Mouse (Mus musculus): ENCODE measurements around the gene Cxcr4. TPM values are rescaled to one million over a fixed set of nuclear protein-coding genes. Genes with fewer than 3 reads are reported as not detected.

Gene Cxcr4
- total and polyA plus RNA-seq, 3 experiments = 80.3 to 169 (median 102) TPM

DNA sequence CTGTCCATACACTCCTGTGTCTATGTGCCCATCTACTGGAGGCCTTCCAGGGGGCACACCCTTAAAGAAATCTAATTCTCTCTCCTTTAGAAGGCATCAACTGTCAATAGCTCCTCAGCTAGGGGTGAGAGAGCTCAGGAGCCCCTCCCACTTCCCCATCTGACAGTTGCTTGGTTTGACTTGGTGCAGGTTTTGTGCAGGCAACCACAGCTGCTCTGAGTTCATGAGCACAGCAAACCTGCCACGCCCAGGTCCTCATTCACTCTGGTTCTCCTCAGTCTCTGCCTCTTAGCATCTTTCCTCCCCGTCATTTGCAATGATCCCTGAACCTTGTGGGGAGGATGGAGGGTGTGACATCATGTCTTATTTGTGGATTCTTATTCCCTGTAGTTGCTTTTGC is 51.9 kb downstream of the Cxcr4 start:
- Histone ChIP-seq H3K9me3 (replicated peaks; ENCODE audit: low read length) (no peaks in the 10 kb centered on the region), H3K79me2 (replicated peaks; ENCODE audit: control insufficient read depth, extremely low read depth, insufficient read depth, poor library complexity, severe bottlenecking) (no peaks in the 10 kb centered on the region), H3K27ac (ENCODE audit: insufficient read depth, low read depth) (no peak overlapping the region), H3K36me3 (replicated peaks in 1 of 2; ENCODE audit: control insufficient read depth in 1 of 2, insufficient read depth in 1 of 2, low read length in 1 of 2) (no peaks in the 10 kb centered on the region), H3K27me3 (replicated peaks) (no peaks in the 10 kb centered on the region), H3K4me1 (ENCODE audit: control insufficient read depth in 1 of 2, insufficient read depth in 2 of 2) (peaks cover 22 to 42% of the 10 kb centered on the region in 2 experiments), H3K9ac (ENCODE audit: insufficient read depth, low read depth) (peak overlapping the region; percentile 50; the same call in 1 of the 2 replicates), H3K4me3 (replicated peaks in 1 of 3; ENCODE audit: low read depth in 2 of 3, low read length in 2 of 3, poor library complexity in 1 of 3) (peak overlapping the region in 1 of 3 experiments; percentile 22), H3K4me2 (ENCODE audit: insufficient read depth, low read depth, poor library complexity, severe bottlenecking) (peak overlapping the region; percentile 64)
- in situ Hi-C loops (cut with MboI; ENCODE audit: low pct_ligation_motif_present, low pct_unique_long_range_greater_than_20kb, low sequenced_read_pairs) = no loop called here
- DNase-seq (ENCODE audit: extremely low read depth) = peak; percentile 83
- dilution Hi-C loops (cut with MboI; ENCODE audit: extremely low pct_ligation_motif_present, extremely low pct_unique_long_range_greater_than_20kb, low sequenced_read_pairs) = no loop called here
- TF ChIP-seq UBTF (IDR thresholded peaks at IDR 0.05; ENCODE audit: low read depth, low read length) (no peak), MEF2A (IDR thresholded peaks at IDR 0.05; ENCODE audit: borderline replicate concordance, low read depth, low read length) (peak; percentile 17; the same call in 1 of the 2 replicates), JUN (IDR thresholded peaks at IDR 0.05; ENCODE audit: insufficient read depth, low read depth, low read length) (no peak), MAZ (IDR thresholded peaks at IDR 0.05; ENCODE audit: low read depth, low read length) (peak; percentile 76; the same call in 1 of the 2 replicates), ELF1 (IDR thresholded peaks at IDR 0.05; ENCODE audit: low read depth, low read length) (peak; percentile 57; the same call in 1 of the 2 replicates), POLR2A (IDR thresholded peaks at IDR 0.05; ENCODE audit: low read depth, low read length) (0 out of 2 replicates have a peak, but pooled peaks have one; percentile 14), IRF4 (IDR thresholded peaks at IDR 0.05; ENCODE audit: low read depth, low read length) (peak; percentile 79), RAD21 (IDR thresholded peaks at IDR 0.05; ENCODE audit: low read depth, low read length) (peak; percentile 2), CHD1 (IDR thresholded peaks at IDR 0.05; ENCODE audit: low read depth, low read length) (no peak), ETS1 (conservative IDR thresholded peaks at IDR 0.05; ENCODE audit: low read depth, low read length) (peak; percentile 29; the same call in 1 of the 2 replicates), BHLHE40 (IDR thresholded peaks at IDR 0.05; ENCODE audit: low read depth, low read length) (0 out of 2 replicates have a peak, but pooled peaks have one; percentile 22), USF1 (IDR thresholded peaks at IDR 0.05; ENCODE audit: low read depth, low read length) (no peak), TCF12 (IDR thresholded peaks at IDR 0.05; ENCODE audit: low read depth, low read length) (peak; percentile 65; the same call in 1 of the 2 replicates), MYC (IDR thresholded peaks at IDR 0.05; ENCODE audit: low read depth, low read length) (peak; percentile 46; the same call in 1 of the 2 replicates), USF2 (conservative IDR thresholded peaks at IDR 0.05; ENCODE audit: low read depth, low read length) (no peak), SIN3A (IDR thresholded peaks at IDR 0.05; ENCODE audit: low read length) (peak; percentile 80), ZC3H11A (IDR thresholded peaks at IDR 0.05; ENCODE audit: low read depth, low read length) (no peak)

- peak overlapping the region; percentile 50; the same call in 1 of the 2 replicates for H3K9ac ChIP-seq (ENCODE audit: insufficient read depth, low read depth)
- in situ Hi-C loops (cut with MboI; ENCODE audit: low pct_ligation_motif_present, low pct_unique_long_range_greater_than_20kb, low sequenced_read_pairs) (loop anchor here (10.0 kb wide), 1 partner anchor 45 kb away; no protein-coding TSS in a partner anchor), dilution Hi-C loops (cut with MboI; ENCODE audit: extremely low pct_ligation_motif_present, extremely low pct_unique_long_range_greater_than_20kb, low sequenced_read_pairs) (no loop called here)
- no peaks in the 10 kb centered on the region for H3K27me3 ChIP-seq (replicated peaks)
- peaks cover 22 to 49% of the 10 kb centered on the region in 2 experiments for H3K4me1 ChIP-seq (ENCODE audit: control insufficient read depth in 1 of 2, insufficient read depth in 2 of 2)
- H3K4me3 ChIP-seq (replicated peaks in 1 of 3; ENCODE audit: low read depth in 2 of 3, low read length in 2 of 3, poor library complexity in 1 of 3) = peak overlapping the region in 1 of 3 experiments; percentile 22
- TF ChIP-seq CHD1 (IDR thresholded peaks at IDR 0.05; ENCODE audit: low read depth, low read length) (no peak), MXI1 (IDR thresholded peaks at IDR 0.05; ENCODE audit: low read depth, low read length) (0 out of 2 replicates have a peak, but pooled peaks have one; percentile 20), SIN3A (IDR thresholded peaks at IDR 0.05; ENCODE audit: low read length) (0 out of 2 replicates have a peak, but pooled peaks have one; percentile 6), GABPA (IDR thresholded peaks at IDR 0.05; ENCODE audit: insufficient replicate concordance, low read depth, low read length) (no peak)
- peak overlapping the region; percentile 64 for H3K4me2 ChIP-seq (ENCODE audit: insufficient read depth, low read depth, poor library complexity, severe bottlenecking)
- H3K36me3 ChIP-seq (replicated peaks in 1 of 2; ENCODE audit: control insufficient read depth in 1 of 2, insufficient read depth in 1 of 2, low read length in 1 of 2) = no peaks in the 10 kb centered on the region
- no peak for DNase-seq (ENCODE audit: extremely low read depth)
- no peak overlapping the region for H3K27ac ChIP-seq (ENCODE audit: insufficient read depth, low read depth)
- no peaks in the 10 kb centered on the region for H3K79me2 ChIP-seq (replicated peaks; ENCODE audit: control insufficient read depth, extremely low read depth, insufficient read depth, poor library complexity, severe bottlenecking)
- no peaks in the 10 kb centered on the region for H3K9me3 ChIP-seq (replicated peaks; ENCODE audit: low read length)
Observed at GRCm38 (mm10) chr1:128539555-128539954, 52.5 kb downstream of the Cxcr4 start.

Other genes starting within 250 kb of the Cxcr4 start
- 260 and 289 TPM in 2 replicates for gene Mcm6, start 232.6 kb downstream of the Cxcr4 start, total RNA-seq (2012; rRNA removed)
- 457 and 467 TPM in 2 replicates for gene Mcm6, start 232.6 kb downstream of the Cxcr4 start, total RNA-seq (2014; rRNA removed)
- 296 and 297 TPM in 2 replicates for gene Mcm6, start 232.6 kb downstream of the Cxcr4 start, polyA plus RNA-seq (2012; ENCODE audit: insufficient read length, low read depth)
- gene Dars, start 174.9 kb downstream of the Cxcr4 start, total RNA-seq (2012; rRNA removed) = 166 and 177 TPM in 2 replicates
- gene Dars, start 174.9 kb downstream of the Cxcr4 start, total RNA-seq (2014; rRNA removed) = 339 and 375 TPM in 2 replicates
- gene Dars, start 174.9 kb downstream of the Cxcr4 start, polyA plus RNA-seq (2012; ENCODE audit: insufficient read length, low read depth) = 190 and 206 TPM in 2 replicates